Mouse (Mus musculus): ENCODE results near the gene Tmem267. TPM values are rescaled to one million over a fixed set of nuclear protein-coding genes. Genes with fewer than 3 reads are reported as not detected.

The Tmem267 gene
- polyA plus RNA-seq, 2 experiments, result 0.37 to 0.84 TPM

GRCm38 (mm10) chr13:119461900-119462595 is 25.8 kb upstream of the Tmem267 start:
- Histone ChIP-seq H3K9me3 (ENCODE audit: control insufficient read depth, low read length) (no peaks in the 10 kb centered on the region), H3K9ac (replicated peaks) (peak overlapping the region; percentile 88), H3K36me3 (replicated peaks; ENCODE audit: control insufficient read depth, insufficient read depth, low read depth) (peaks cover 3% of the 10 kb centered on the region), H3K4me3 (ENCODE audit: insufficient read depth in 1 of 2, low read depth in 2 of 2, low read length in 2 of 2) (peak overlapping the region; percentile 85 to 100), H3K27ac (peak overlapping the region; percentile 82), H3K4me2 (ENCODE audit: low read depth) (peak overlapping the region; percentile 62), H3K4me1 (replicated peaks; ENCODE audit: control insufficient read depth in 2 of 2, insufficient read depth in 2 of 2, low read length in 1 of 2) (peaks cover 9 to 11% of the 10 kb centered on the region in 2 experiments; a peak in 3 of 4 replicates), H3K27me3 (ENCODE audit: control insufficient read depth, insufficient read depth, low read length) (no peaks in the 10 kb centered on the region)
- ATAC-seq (ENCODE audit: insufficient read depth) (peak; percentile 71), DNase-seq (ENCODE audit: low read depth in 3 of 3, low spot score in 3 of 3) (no peak)
- 2% methylated on average over 10 of the region's 10 CpGs for WGBS (ENCODE audit: insufficient replicate concordance)
- TF ChIP-seq CTCF (IDR thresholded peaks at IDR 0.05; ENCODE audit: low read depth) (no peak), EP300 (IDR thresholded peaks at IDR 0.05; ENCODE audit: low read depth) (no peak)

GRCm38 (mm10) chr13:119462596-119463560 is 25.0 kb upstream of the Tmem267 start, which contains the start of gene 4833420G17Rik:
Gene 4833420G17Rik (plus strand): TSS chr13:119462768.
- peak within 1 kb of the TSS; percentile 62 for H3K4me2 ChIP-seq (ENCODE audit: low read depth)
- TF ChIP-seq CTCF (IDR thresholded peaks at IDR 0.05; ENCODE audit: low read depth), result peak; percentile 8; the same call in 1 of the 2 replicates
- TF ChIP-seq EP300 (IDR thresholded peaks at IDR 0.05; ENCODE audit: low read depth), result peak; percentile 21; the same call in 1 of the 2 replicates
- peak within 1 kb of the TSS; percentile 85 to 100 for H3K4me3 ChIP-seq (ENCODE audit: insufficient read depth in 1 of 2, low read depth in 2 of 2, low read length in 2 of 2)
- peak within 1 kb of the TSS; percentile 88 for H3K9ac ChIP-seq (replicated peaks)
- no peaks in the 10 kb centered on the region for H3K9me3 ChIP-seq (ENCODE audit: control insufficient read depth, low read length)
- ATAC-seq (ENCODE audit: insufficient read depth) (peak; percentile 99), DNase-seq (ENCODE audit: low read depth in 3 of 3, low spot score in 3 of 3) (peak; percentile 88 to 91 (median 90))
- peaks cover 6% of the 10 kb centered on the region for H3K36me3 ChIP-seq (replicated peaks; ENCODE audit: control insufficient read depth, insufficient read depth, low read depth)
- no peaks in the 10 kb centered on the region for H3K27me3 ChIP-seq (ENCODE audit: control insufficient read depth, insufficient read depth, low read length)
- peak within 1 kb of the TSS; percentile 82 for H3K27ac ChIP-seq
- under 1% methylated on average over 57 of the region's 57 CpGs for WGBS (ENCODE audit: insufficient replicate concordance)
- H3K4me1 ChIP-seq (replicated peaks; ENCODE audit: control insufficient read depth in 2 of 2, insufficient read depth in 2 of 2, low read length in 1 of 2), result peaks cover 9 to 11% of the 10 kb centered on the region in 2 experiments; a peak in 3 of 4 replicates

- Histone ChIP-seq H3K27me3 (ENCODE audit: control insufficient read depth, insufficient read depth, low read length) (no peaks in the 10 kb centered on the region), H3K4me1 (replicated peaks; ENCODE audit: control insufficient read depth in 2 of 2, insufficient read depth in 2 of 2, low read length in 1 of 2) (no peaks in the 10 kb centered on the region), H3K4me3 (ENCODE audit: insufficient read depth in 1 of 2, low read depth in 2 of 2, low read length in 2 of 2) (no peak overlapping the region), H3K36me3 (replicated peaks; ENCODE audit: control insufficient read depth, insufficient read depth, low read depth) (peaks cover 29% of the 10 kb centered on the region), H3K27ac (no peak overlapping the region), H3K9me3 (ENCODE audit: control insufficient read depth, low read length) (no peaks in the 10 kb centered on the region), H3K9ac (replicated peaks) (no peak overlapping the region), H3K4me2 (ENCODE audit: low read depth) (no peak overlapping the region)
- 70% methylated on average over 9 of the region's 9 CpGs for WGBS (ENCODE audit: insufficient replicate concordance)
- no peak for DNase-seq (ENCODE audit: low read depth in 3 of 3, low spot score in 3 of 3)
- no peak for TF ChIP-seq EP300 (IDR thresholded peaks at IDR 0.05; ENCODE audit: low read depth)
- TF ChIP-seq CTCF (IDR thresholded peaks at IDR 0.05; ENCODE audit: low read depth), result no peak
- no peak for ATAC-seq (ENCODE audit: insufficient read depth)
Measured at GRCm38 (mm10) chr13:119476631-119477030, 11.2 kb upstream of the Tmem267 start.

- H3K9me3 ChIP-seq (ENCODE audit: control insufficient read depth, low read length), result no peaks in the 10 kb centered on the region
- no peak for DNase-seq (ENCODE audit: low read depth in 3 of 3, low spot score in 3 of 3)
Measured at GRCm38 (mm10) chr13:119477789-119478188, 10.1 kb upstream of the Tmem267 start.

More at GRCm38 (mm10) chr13:119477789-119478188, 10.1 kb upstream of the Tmem267 start:
- no peak for TF ChIP-seq CTCF (IDR thresholded peaks at IDR 0.05; ENCODE audit: low read depth)
- Histone ChIP-seq H3K27me3 (ENCODE audit: control insufficient read depth, insufficient read depth, low read length) (no peaks in the 10 kb centered on the region), H3K36me3 (replicated peaks; ENCODE audit: control insufficient read depth, insufficient read depth, low read depth) (peaks cover 21% of the 10 kb centered on the region), H3K4me3 (ENCODE audit: insufficient read depth in 1 of 2, low read depth in 2 of 2, low read length in 2 of 2) (no peak overlapping the region), H3K4me2 (ENCODE audit: low read depth) (no peak overlapping the region), H3K4me1 (replicated peaks; ENCODE audit: control insufficient read depth in 2 of 2, insufficient read depth in 2 of 2, low read length in 1 of 2) (no peaks in the 10 kb centered on the region), H3K9ac (replicated peaks) (no peak overlapping the region), H3K27ac (no peak overlapping the region)
- ATAC-seq (ENCODE audit: insufficient read depth), result no peak
- 63% methylated on average over 2 of the region's 2 CpGs for WGBS (ENCODE audit: insufficient replicate concordance)
